Mouse (Mus musculus): ENCODE data around the gene Pfas.
"Not testable (repeated sequence)": the region's sequence is repeated elsewhere in the genome, so short reads cannot be mapped to it uniquely, and the experiment has no call there.

Gene Pfas

DNA sequence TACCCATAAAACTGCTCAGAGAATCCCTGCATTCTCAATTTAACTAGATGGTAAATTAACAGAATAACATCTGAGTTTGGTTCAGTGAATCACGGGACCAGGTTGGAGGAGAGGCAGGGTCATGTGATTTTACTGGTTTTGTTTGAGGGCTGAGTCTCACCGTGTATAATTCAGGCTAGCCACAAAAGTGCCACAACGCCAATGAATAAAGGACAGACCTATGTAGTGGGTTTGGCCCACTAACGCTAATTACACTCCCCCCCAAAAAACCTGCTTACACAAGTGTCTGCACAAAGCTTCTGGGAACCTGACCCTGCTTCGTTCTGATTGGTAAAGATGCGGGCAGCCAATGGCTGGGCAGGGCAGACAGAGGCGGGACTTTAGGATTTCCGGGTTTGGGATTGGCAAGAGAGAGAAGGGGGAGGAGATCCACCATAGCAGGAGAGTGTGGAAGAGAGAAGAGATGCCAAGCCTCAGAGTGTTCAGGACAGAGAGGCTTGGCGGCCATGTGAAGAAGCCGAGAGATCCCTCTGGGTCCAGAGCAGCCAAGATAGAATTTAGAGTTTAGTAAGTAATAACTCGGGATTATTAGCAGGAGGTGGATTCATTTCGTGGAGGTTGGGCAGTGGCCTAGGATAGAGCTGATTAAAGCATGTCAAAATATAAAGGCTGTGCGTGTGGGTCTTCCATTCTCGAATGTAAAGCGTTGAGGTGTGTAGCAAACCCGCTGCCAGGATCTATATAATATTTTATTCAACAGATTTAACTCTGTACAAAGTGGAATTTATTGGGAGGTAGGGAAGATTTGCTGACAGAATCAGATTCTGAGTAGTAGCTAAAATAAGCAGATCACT lies 68.6 kb downstream of the Pfas start:
- DNase-seq (ENCODE audit: low spot score), result peak; percentile 90

GRCm38 (mm10) chr11:68936951-68937350 lies 71.3 kb downstream of the Pfas start:
- DNase-seq (ENCODE audit: low spot score), result not testable (repeated sequence)

Measured in layer of hippocampus, adult 11-12 months (tissue).